Mouse (Mus musculus) c-Kit-positive CD71-positive TER-119-negative erythroid progenitor cells, embryonic 14.5 days (primary cell): ENCODE results near the gene Mrps5.
"Not testable (repeated sequence)": the region's sequence is repeated elsewhere in the genome, so short reads cannot be mapped to it uniquely, and the experiment has no call there.

Source experiments
- DNase-seq: peaks from one replicate; pipeline ENCODE4 v3.0.0-alpha.2; 2013; ENCODE audit warnings: low read depth

The Mrps5 gene

GRCm38 (mm10) chr2:127586694-127587513 is at the start of gene Mrps5, which contains the start of gene Zfp661:
TSS of gene Mrps5 (plus strand) at chr2:127587222.
TSS of gene Zfp661 (minus strand) at chr2:127587094.
- DNase-seq = peak; percentile 62

- DNase-seq = no peak
Observed at GRCm38 (mm10) chr2:127537548-127537947, 49.5 kb upstream of the Mrps5 start.

- DNase-seq = no peak
Observed at GRCm38 (mm10) chr2:127539494-127539893, 47.5 kb upstream of the Mrps5 start.

GRCm38 (mm10) chr2:127541185-127541584 is 45.8 kb upstream of the Mrps5 start, which contains the start of gene Prom2:
TSS of gene Prom2 (minus strand) at chr2:127541467.
- DNase-seq = no peak

- no peak for DNase-seq
Observed at GRCm38 (mm10) chr2:127541697-127542096, 45.3 kb upstream of the Mrps5 start.

GRCm38 (mm10) chr2:127548342-127549074 is 38.5 kb upstream of the Mrps5 start:
- DNase-seq = peak; percentile 24

GRCm38 (mm10) chr2:127549711-127550110 is 37.3 kb upstream of the Mrps5 start:
- no peak for DNase-seq

- no peak for DNase-seq
Observed at GRCm38 (mm10) chr2:127550446-127550845, 36.6 kb upstream of the Mrps5 start.

GRCm38 (mm10) chr2:127551078-127551477 is 35.9 kb upstream of the Mrps5 start:
- no peak for DNase-seq

GRCm38 (mm10) chr2:127559070-127559966 is 27.7 kb upstream of the Mrps5 start:
- peak; percentile 55 for DNase-seq

GRCm38 (mm10) chr2:127573322-127573721 is 13.7 kb upstream of the Mrps5 start:
- no peak for DNase-seq

GRCm38 (mm10) chr2:127584436-127584858 is 2.6 kb upstream of the Mrps5 start:
- peak; percentile 92 for DNase-seq

- no peak for DNase-seq
Observed at GRCm38 (mm10) chr2:127587514-127587844, 457 bp downstream of the Mrps5 start.

- no peak for DNase-seq
Observed at GRCm38 (mm10) chr2:127588897-127589296, 1.9 kb downstream of the Mrps5 start.

GRCm38 (mm10) chr2:127590204-127590603 is 3.2 kb downstream of the Mrps5 start:
- DNase-seq = no peak

- no peak for DNase-seq
Observed at GRCm38 (mm10) chr2:127590840-127591239, 3.8 kb downstream of the Mrps5 start.

GRCm38 (mm10) chr2:127603383-127603782 is 16.4 kb downstream of the Mrps5 start:
- not testable (repeated sequence) for DNase-seq

- no peak for DNase-seq
Observed at GRCm38 (mm10) chr2:127605203-127605602, 18.2 kb downstream of the Mrps5 start.

- DNase-seq = no peak
Observed at GRCm38 (mm10) chr2:127608234-127608633, 21.2 kb downstream of the Mrps5 start.

- DNase-seq = no peak
Observed at GRCm38 (mm10) chr2:127608986-127609385, 22.0 kb downstream of the Mrps5 start.

GRCm38 (mm10) chr2:127611386-127611785 is 24.4 kb downstream of the Mrps5 start:
- DNase-seq = no peak

GRCm38 (mm10) chr2:127612288-127612687 is 25.3 kb downstream of the Mrps5 start:
- DNase-seq = no peak
